Mouse (Mus musculus) myocyte (in vitro differentiated cells): ENCODE results near the gene Stx16. TPM values are rescaled to one million over a fixed set of nuclear protein-coding genes. Genes with fewer than 3 reads are reported as not detected.

Experiments
- H3K27me3 ChIP-seq: one replicate; pipeline ENCODE4 v1.6.1; 2011; ENCODE audit not compliant: control insufficient read depth, insufficient read depth, insufficient read length
- H3K36me3 ChIP-seq: one replicate; pipeline ENCODE4 v1.6.1; 2011; ENCODE audit not compliant: control insufficient read depth, insufficient read depth
- H3K4me2 ChIP-seq: one replicate; pipeline ENCODE4 v1.6.1; 2011; ENCODE audit warnings: low read depth, control low read depth
- H3K4me3 ChIP-seq: one replicate; pipeline ENCODE4 v1.5.1; 2011; ENCODE audit warnings: mild to moderate bottlenecking, control low read depth, moderate library complexity
- H3K79me2 ChIP-seq: one replicate; pipeline ENCODE4 v1.6.1; 2011; ENCODE audit not compliant: control insufficient read depth, insufficient read depth
- H3ac ChIP-seq: one replicate; pipeline ENCODE4 v1.6.1; 2011; ENCODE audit not compliant: control insufficient read depth, insufficient read length
- CEBPB ChIP-seq: IDR thresholded peaks from 2 replicates; pipeline ENCODE4 v1.6.1; 2011; ENCODE audit warnings: mild to moderate bottlenecking, moderate library complexity; ENCODE audit not compliant: poor library complexity, insufficient read depth, severe bottlenecking
- E2F4 ChIP-seq: IDR thresholded peaks from one replicate; pipeline ENCODE4 v1.6.1; 2011; ENCODE audit warnings: mild to moderate bottlenecking, control low read depth, moderate library complexity; ENCODE audit not compliant: insufficient read depth
- MAX ChIP-seq: IDR thresholded peaks from one replicate; pipeline ENCODE4 v1.6.1; 2011; ENCODE audit warnings: low read depth, mild to moderate bottlenecking, control low read depth
- MYOD1 ChIP-seq, 3 experiments: IDR thresholded peaks; one replicate each; pipeline ENCODE4 v1.6.1; 2011; ENCODE audit warnings: control low read depth in 2 of 3, low read depth in 2 of 3, mild to moderate bottlenecking in 2 of 3, moderate library complexity in 1 of 3; ENCODE audit not compliant: insufficient read length in 2 of 3, control insufficient read depth in 1 of 3
- MYOG ChIP-seq, 3 experiments: IDR thresholded peaks; one replicate each; pipeline ENCODE4 v1.6.1; 2011; ENCODE audit warnings: control low read depth in 2 of 3, low read depth in 2 of 3, mild to moderate bottlenecking in 2 of 3; ENCODE audit not compliant: insufficient read length in 2 of 3, control insufficient read depth in 1 of 3, insufficient read depth in 1 of 3
- POLR2A ChIP-seq: IDR thresholded peaks from one replicate; pipeline ENCODE4 v1.6.1; 2011; ENCODE audit warnings: low read depth, mild to moderate bottlenecking, control low read depth, moderate library complexity; ENCODE audit not compliant: insufficient read length
- POLR2AphosphoS2 ChIP-seq: IDR thresholded peaks from one replicate; pipeline ENCODE4 v1.6.1; 2011; ENCODE audit warnings: low read depth, control low read depth; ENCODE audit not compliant: insufficient read length
- REST ChIP-seq: IDR thresholded peaks from one replicate; pipeline ENCODE4 v1.6.1; 2011; ENCODE audit warnings: mild to moderate bottlenecking, control low read depth, moderate library complexity; ENCODE audit not compliant: insufficient read depth, insufficient read length
- SRF ChIP-seq: IDR thresholded peaks from one replicate; pipeline ENCODE4 v1.6.1; 2011; ENCODE audit warnings: low read depth; ENCODE audit not compliant: control insufficient read depth, insufficient read length
- TCF12 ChIP-seq: IDR thresholded peaks from one replicate; pipeline ENCODE4 v1.6.1; 2011; ENCODE audit warnings: mild to moderate bottlenecking, control low read depth; ENCODE audit not compliant: poor library complexity, insufficient read depth, severe bottlenecking
- TCF3 ChIP-seq: IDR thresholded peaks from one replicate; pipeline ENCODE4 v1.6.1; 2011; ENCODE audit warnings: low read depth, control low read depth; ENCODE audit not compliant: insufficient read length
- USF1 ChIP-seq: IDR thresholded peaks from one replicate; pipeline ENCODE4 v1.6.1; 2011; ENCODE audit warnings: low read depth, mild to moderate bottlenecking, control low read depth, moderate library complexity
- polyA plus RNA-seq: library from polyadenylated mRNA; unstranded; fragments of >200 nt; fragmentation: generic; extraction: Trizol; gene quantifications from one replicate; pipeline ENCODE4 v1.2.1, GENCODE M21; 2012; ENCODE audit warnings: missing spikeins

Stx16 gene
- polyA plus RNA-seq, 1 experiment: 21.9 TPM

- H3K4me3 ChIP-seq: no peak overlapping the region
Observed at GRCm38 (mm10) chr2:174126522-174127375, 50.6 kb downstream of the Stx16 start.

DNA sequence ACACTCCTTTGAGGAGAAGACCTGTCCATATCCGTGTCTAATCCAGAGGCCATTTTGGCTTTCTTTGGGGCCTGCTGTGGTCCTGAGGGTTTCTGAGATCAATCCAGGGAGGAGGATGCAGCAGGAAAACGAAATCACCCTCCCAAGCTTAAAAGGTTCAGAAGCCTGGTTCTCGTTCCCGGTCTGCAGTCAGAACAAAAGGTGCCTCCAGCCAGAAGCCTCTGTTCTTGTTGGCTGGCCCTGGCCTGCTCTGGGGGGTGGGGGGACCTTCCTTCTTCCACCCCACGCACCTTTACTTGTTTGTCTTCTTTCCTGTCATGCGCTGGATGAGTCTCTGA is 51.2 kb downstream of the Stx16 start:
- Histone ChIP-seq H3K36me3 (peaks cover 5% of the 10 kb centered on the region), H3K4me3 (no peak overlapping the region), H3K79me2 (no peaks in the 10 kb centered on the region), H3K27me3 (no peaks in the 10 kb centered on the region), H3K4me2 (no peak overlapping the region), H3ac (no peak overlapping the region)
- TF ChIP-seq TCF3: no peak
- no peak for TF ChIP-seq CEBPB
- no peak for TF ChIP-seq REST
- TF ChIP-seq TCF12: no peak
- no peak for TF ChIP-seq POLR2AphosphoS2
- no peak for TF ChIP-seq MYOG (IDR thresholded peaks at IDR 0.05; ENCODE audit: control insufficient read depth in 1 of 3, insufficient read depth in 1 of 3, insufficient read length in 2 of 3, low read depth in 2 of 3)
- no peak for TF ChIP-seq E2F4
- no peak for TF ChIP-seq MYOD1 (IDR thresholded peaks at IDR 0.05; ENCODE audit: control insufficient read depth in 1 of 3, insufficient read length in 2 of 3, low read depth in 2 of 3)

More at GRCm38 (mm10) chr2:174126522-174127375, 50.6 kb downstream of the Stx16 start:
- Histone ChIP-seq H3K79me2 (no peaks in the 10 kb centered on the region), H3ac (no peak overlapping the region), H3K36me3 (peaks cover 5% of the 10 kb centered on the region), H3K27me3 (no peaks in the 10 kb centered on the region), H3K4me2 (peak overlapping the region; percentile 48)
- TF ChIP-seq POLR2AphosphoS2 (no peak), MYOD1 (IDR thresholded peaks at IDR 0.05; ENCODE audit: control insufficient read depth in 1 of 3, insufficient read length in 2 of 3, low read depth in 2 of 3) (peak in 2 of 3 experiments; percentile 43 to 63), MYOG (IDR thresholded peaks at IDR 0.05; ENCODE audit: control insufficient read depth in 1 of 3, insufficient read depth in 1 of 3, insufficient read length in 2 of 3, low read depth in 2 of 3) (peak in 1 of 3 experiments; percentile 47)

DNA sequence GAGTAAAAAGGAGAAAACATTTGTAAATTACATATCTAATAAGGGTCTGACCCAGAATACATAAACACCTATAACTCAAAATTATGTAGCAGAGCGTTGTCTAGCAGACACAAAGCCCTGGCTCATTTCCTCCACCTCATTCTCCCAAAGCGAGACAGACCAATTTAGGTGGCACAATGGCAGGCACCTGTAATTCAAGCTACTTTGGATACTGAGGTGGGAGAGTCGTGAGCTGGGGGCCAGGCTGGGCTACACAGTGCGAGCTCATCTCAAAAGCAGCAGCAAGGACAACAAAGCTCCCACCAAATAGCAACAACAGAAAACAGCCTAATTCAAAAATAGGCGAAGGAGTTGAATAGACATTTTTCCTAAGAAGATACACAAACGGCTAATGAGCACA is 52.8 kb downstream of the Stx16 start:
- no peak overlapping the region for H3K4me2 ChIP-seq
- peaks cover 5% of the 10 kb centered on the region for H3K36me3 ChIP-seq
- H3ac ChIP-seq: no peak overlapping the region
- no peaks in the 10 kb centered on the region for H3K27me3 ChIP-seq
- TF ChIP-seq CEBPB (no peak), MYOG (IDR thresholded peaks at IDR 0.05; ENCODE audit: control insufficient read depth in 1 of 3, insufficient read depth in 1 of 3, insufficient read length in 2 of 3, low read depth in 2 of 3) (no peak), MAX (no peak), E2F4 (no peak), REST (no peak), TCF12 (no peak), USF1 (no peak), SRF (no peak), MYOD1 (IDR thresholded peaks at IDR 0.05; ENCODE audit: control insufficient read depth in 1 of 3, insufficient read length in 2 of 3, low read depth in 2 of 3) (no peak), POLR2AphosphoS2 (no peak), TCF3 (no peak), POLR2A (no peak)
- no peak overlapping the region for H3K4me3 ChIP-seq
- H3K79me2 ChIP-seq: no peaks in the 10 kb centered on the region

GRCm38 (mm10) chr2:174130468-174131097 is 54.5 kb downstream of the Stx16 start:
- Histone ChIP-seq H3ac (no peak overlapping the region), H3K4me3 (no peak overlapping the region), H3K36me3 (no peaks in the 10 kb centered on the region), H3K27me3 (no peaks in the 10 kb centered on the region), H3K79me2 (no peaks in the 10 kb centered on the region), H3K4me2 (no peak overlapping the region)
- TF ChIP-seq TCF3: no peak
- no peak for TF ChIP-seq USF1
- TF ChIP-seq MYOD1 (IDR thresholded peaks at IDR 0.05; ENCODE audit: control insufficient read depth in 1 of 3, insufficient read length in 2 of 3, low read depth in 2 of 3): no peak
- TF ChIP-seq MYOG (IDR thresholded peaks at IDR 0.05; ENCODE audit: control insufficient read depth in 1 of 3, insufficient read depth in 1 of 3, insufficient read length in 2 of 3, low read depth in 2 of 3): no peak
- TF ChIP-seq E2F4: no peak
- no peak for TF ChIP-seq CEBPB
- no peak for TF ChIP-seq TCF12
- no peak for TF ChIP-seq MAX
- TF ChIP-seq REST: no peak
- no peak for TF ChIP-seq POLR2A
- TF ChIP-seq POLR2AphosphoS2: no peak

GRCm38 (mm10) chr2:174132413-174132969 is 56.4 kb downstream of the Stx16 start:
- Histone ChIP-seq H3K27me3 (no peaks in the 10 kb centered on the region), H3K79me2 (no peaks in the 10 kb centered on the region), H3K4me2 (no peak overlapping the region), H3K36me3 (no peaks in the 10 kb centered on the region), H3ac (no peak overlapping the region), H3K4me3 (no peak overlapping the region)
- no peak for TF ChIP-seq TCF12
- TF ChIP-seq MYOG (IDR thresholded peaks at IDR 0.05; ENCODE audit: control insufficient read depth in 1 of 3, insufficient read depth in 1 of 3, insufficient read length in 2 of 3, low read depth in 2 of 3): no peak
- TF ChIP-seq REST: no peak
- no peak for TF ChIP-seq POLR2AphosphoS2
- no peak for TF ChIP-seq MAX
- no peak for TF ChIP-seq USF1
- TF ChIP-seq MYOD1 (IDR thresholded peaks at IDR 0.05; ENCODE audit: control insufficient read depth in 1 of 3, insufficient read length in 2 of 3, low read depth in 2 of 3): no peak
- no peak for TF ChIP-seq E2F4
